Mouse (Mus musculus): ENCODE data around the gene Aatf.

Gene Aatf

GRCm38 (mm10) chr11:84513171-84514116 is at the start of gene Aatf:
Gene Aatf (minus strand): TSS chr11:84513522.
- peak; percentile 95 to 96 for DNase-seq

- DNase-seq, result no peak
These were observed 49.5 kb upstream of the Aatf start for GRCm38 (mm10) chr11:84562758-84563347.

GRCm38 (mm10) chr11:84561546-84561945 is 48.2 kb upstream of the Aatf start:
- DNase-seq, result no peak

- DNase-seq, result no peak
These were observed 40.6 kb upstream of the Aatf start for GRCm38 (mm10) chr11:84553821-84554450.

- DNase-seq, result no peak
These were observed 38.0 kb upstream of the Aatf start for GRCm38 (mm10) chr11:84551296-84551695.

GRCm38 (mm10) chr11:84549258-84549791 is 36.0 kb upstream of the Aatf start:
- no peak for DNase-seq

- no peak for DNase-seq
These were observed 35.0 kb upstream of the Aatf start for GRCm38 (mm10) chr11:84548293-84548692.

GRCm38 (mm10) chr11:84539981-84540380 is 26.7 kb upstream of the Aatf start:
- no peak for DNase-seq

- DNase-seq, result no peak
These were observed 16.7 kb upstream of the Aatf start for GRCm38 (mm10) chr11:84529797-84530703.

- DNase-seq, result no peak
These were observed 15.9 kb upstream of the Aatf start for GRCm38 (mm10) chr11:84529143-84529755.

- no peak for DNase-seq
These were observed 13.9 kb upstream of the Aatf start for GRCm38 (mm10) chr11:84526976-84527860.

- no peak for DNase-seq
These were observed 13.1 kb upstream of the Aatf start for GRCm38 (mm10) chr11:84526451-84526850.

- DNase-seq, result no peak
These were observed 12.3 kb upstream of the Aatf start, which contains the start of gene Lhx1 for GRCm38 (mm10) chr11:84525421-84526274. Gene Lhx1 (minus strand): TSS chr11:84525535.

GRCm38 (mm10) chr11:84524511-84525270 is 11.4 kb upstream of the Aatf start:
- DNase-seq, result no peak

GRCm38 (mm10) chr11:84523841-84524510 is 10.7 kb upstream of the Aatf start:
- DNase-seq, result no peak

GRCm38 (mm10) chr11:84523321-84523831 is 10.1 kb upstream of the Aatf start:
- no peak for DNase-seq

- peak; percentile 90 to 94 for DNase-seq
These were observed 9.4 kb upstream of the Aatf start for GRCm38 (mm10) chr11:84522577-84523320.
